15 mouse cellular contexts compared by ENCODE assay signal in genomic region chr14:61715746-61716145, GRCm38 (mm10).
A peak's percentile ranks its signal among the peaks of the same experiment; 100 is the strongest.
DNase-seq lines count a peak whose midpoint lies in the region; ATAC-seq and TF ChIP-seq lines count a peak whose summit lies in the region.
"Had no signal": no experiment of that assay in that cellular context is flagged by ENCODE, and none has a peak within 500 bp of the region (broad histone marks: within the 10 kb centered on the region; RNA-seq: fewer than 3 reads in every experiment).

No protein-coding gene starts in this region.

- H3K4me2 ChIP-seq in kidney, postnatal 0 days (ENCODE audit: low read length) = no peak overlapping the region
- no peak overlapping the region for H3K4me2 ChIP-seq in hindbrain, postnatal 0 days (ENCODE audit: low read depth, low read length)
- H3K4me2 ChIP-seq: liver, embryonic 13.5 days; midbrain, embryonic 12.5 days had no signal

- 92% methylated on average over 4 of the region's 4 CpGs for WGBS in kidney, postnatal 0 days
- 85% methylated on average over 4 of the region's 4 CpGs for WGBS in bone marrow, adult 2 months
- WGBS in hindbrain, postnatal 0 days = 95% methylated on average over 4 of the region's 4 CpGs

- no peaks in the 10 kb centered on the region for H3K36me3 ChIP-seq in kidney, postnatal 0 days (ENCODE audit: insufficient read depth, low read length)
- no peaks in the 10 kb centered on the region for H3K36me3 ChIP-seq in hindbrain, postnatal 0 days (ENCODE audit: insufficient read depth, low read length)
- H3K36me3 ChIP-seq: liver, embryonic 13.5 days; midbrain, embryonic 12.5 days had no signal

- TF ChIP-seq CTCF in kidney, postnatal 0 days (IDR thresholded peaks at IDR 0.05; ENCODE audit: low read depth) = 0 out of 2 replicates have a peak, but pooled peaks have one; percentile 1
- 0 out of 2 replicates have a peak, but pooled peaks have one; percentile 6 for TF ChIP-seq CTCF in bone marrow, adult 2 months (IDR thresholded peaks at IDR 0.05; ENCODE audit: control insufficient read depth, insufficient read depth, low read length)
- no peak; the same call in none of the 2 replicates for TF ChIP-seq CTCF in hindbrain, postnatal 0 days (IDR thresholded peaks at IDR 0.05; ENCODE audit: low read depth)

- H3K27me3 ChIP-seq in kidney, postnatal 0 days (ENCODE audit: insufficient read depth, low read length) = no peaks in the 10 kb centered on the region
- no peaks in the 10 kb centered on the region for H3K27me3 ChIP-seq in hindbrain, postnatal 0 days (ENCODE audit: insufficient read depth, low read length)
- H3K27me3 ChIP-seq: liver, embryonic 13.5 days; midbrain, embryonic 12.5 days had no signal

- H3K27ac ChIP-seq in kidney, postnatal 0 days = no peak overlapping the region
- no peak overlapping the region for H3K27ac ChIP-seq in bone marrow, adult 2 months (ENCODE audit: control insufficient read depth, insufficient read depth, low read depth, low read length, poor library complexity)
- H3K27ac ChIP-seq in hindbrain, postnatal 0 days = no peak overlapping the region
- H3K27ac ChIP-seq: liver, embryonic 13.5 days; midbrain, embryonic 12.5 days had no signal

- 0 out of 2 replicates have a peak, but pooled peaks cover 3% of the 10 kb centered on the region for H3K9me3 ChIP-seq in kidney, postnatal 0 days (replicated peaks; ENCODE audit: low read length)
- H3K9me3 ChIP-seq in hindbrain, postnatal 0 days (ENCODE audit: low read length) = no peaks in the 10 kb centered on the region

- DNase-seq in kidney, postnatal 0 days (ENCODE audit: low spot score) = no peak
- no peak for DNase-seq in kidney, postnatal 4 days
- DNase-seq in 3T3-L1 (ENCODE audit: low read depth, low spot score) = peak; percentile 23
- DNase-seq in CD8-positive naive resting alpha-beta T cell, adult 2 months (ENCODE audit: low read depth in 2 of 2, low spot score in 2 of 2) = peak; percentile 24 to 46
- no peak for DNase-seq in right cerebral cortex, adult 2 months (ENCODE audit: low spot score in 2 of 2)
- no peak for DNase-seq in hindbrain, postnatal 0 days (ENCODE audit: low spot score)
- DNase-seq: cerebellum, adult 9-11 months; gastrocnemius, postnatal 14 days; kidney, adult 18-20 months; liver, embryonic 13.5 days; lung, postnatal 36 days; spleen, adult 18-20 months had no signal

- H3K9ac ChIP-seq in kidney, postnatal 0 days (ENCODE audit: low read depth, low read length) = no peak overlapping the region
- no peak overlapping the region for H3K9ac ChIP-seq in hindbrain, postnatal 0 days (replicated peaks; ENCODE audit: low read length)
- H3K9ac ChIP-seq: liver, embryonic 13.5 days; midbrain, embryonic 12.5 days had no signal

- ATAC-seq in kidney, postnatal 0 days (replicated peaks; ENCODE audit: low FRiP score, low read depth) = no peak
- ATAC-seq in hindbrain, postnatal 0 days = no peak
- ATAC-seq: forebrain, embryonic 16.5 days had no signal

- H3K4me1 ChIP-seq in kidney, postnatal 0 days (replicated peaks; ENCODE audit: insufficient read depth, low read length) = no peaks in the 10 kb centered on the region
- no peaks in the 10 kb centered on the region for H3K4me1 ChIP-seq in bone marrow, adult 2 months (ENCODE audit: control insufficient read depth, insufficient read depth, low read length)
- H3K4me1 ChIP-seq in hindbrain, postnatal 0 days (ENCODE audit: insufficient read depth, low read length) = no peaks in the 10 kb centered on the region
- H3K4me1 ChIP-seq: liver, embryonic 13.5 days had no signal

- no peak for TF ChIP-seq POLR2A in bone marrow, adult 2 months (IDR thresholded peaks at IDR 0.05; ENCODE audit: borderline replicate concordance, control insufficient read depth, low read depth, low read length)

- no peak overlapping the region for H3K4me3 ChIP-seq in kidney, postnatal 0 days (replicated peaks; ENCODE audit: low read depth, low read length)
- no peak overlapping the region for H3K4me3 ChIP-seq in bone marrow, adult 2 months (replicated peaks; ENCODE audit: control insufficient read depth, low read depth, low read length)
- no peak overlapping the region for H3K4me3 ChIP-seq in hindbrain, postnatal 0 days (ENCODE audit: low read length)
- H3K4me3 ChIP-seq: liver, embryonic 13.5 days; midbrain, embryonic 12.5 days had no signal

Comparison
In these comparisons a context has a peak if more than half of its experiments do, and no peak if none do; other contexts are left out.
1. DNase-seq: peak in 3T3-L1 (single experiment) and CD8-positive naive resting alpha-beta T cell, adult 2 months (2 of 2); none in kidney, postnatal 0 days (single experiment), kidney, postnatal 4 days (0 of 2), right cerebral cortex, adult 2 months (0 of 2) and hindbrain, postnatal 0 days (single experiment).